Mouse (Mus musculus): ENCODE measurements around the gene Prrt2. TPM values are rescaled to one million over a fixed set of nuclear protein-coding genes. Genes with fewer than 3 reads are reported as not detected.

The Prrt2 gene
- 86.8 and 193 TPM in 2 replicates for polyA plus RNA-seq (2021; fragmentation: Nextera tagmentation)
- long read RNA-seq, experiment 1, transcript Prrt2-201 (4 exons, 2,501 nt) = major isoform, 82 of 117 reads
- long read RNA-seq, experiment 1, partial matches to known transcripts = 27 of 117 reads
- long read RNA-seq, experiment 1, other reads (novel, unspliced or antisense) = 8 of 117 reads
- long read RNA-seq, experiment 2, transcript Prrt2-201 (4 exons, 2,501 nt) = major isoform, 9 of 46 reads
- long read RNA-seq, experiment 2, partial matches to known transcripts = 13 of 46 reads
- long read RNA-seq, experiment 2, other reads (novel, unspliced or antisense) = 24 of 46 reads

GRCm38 (mm10) chr7:127020901-127021562 is at the start of gene Prrt2, which contains the start of gene Gm42742:
Gene Prrt2 (minus strand): TSS chr7:127021211.
Gene Gm42742 (minus strand): TSS chr7:127021097.

DNA sequence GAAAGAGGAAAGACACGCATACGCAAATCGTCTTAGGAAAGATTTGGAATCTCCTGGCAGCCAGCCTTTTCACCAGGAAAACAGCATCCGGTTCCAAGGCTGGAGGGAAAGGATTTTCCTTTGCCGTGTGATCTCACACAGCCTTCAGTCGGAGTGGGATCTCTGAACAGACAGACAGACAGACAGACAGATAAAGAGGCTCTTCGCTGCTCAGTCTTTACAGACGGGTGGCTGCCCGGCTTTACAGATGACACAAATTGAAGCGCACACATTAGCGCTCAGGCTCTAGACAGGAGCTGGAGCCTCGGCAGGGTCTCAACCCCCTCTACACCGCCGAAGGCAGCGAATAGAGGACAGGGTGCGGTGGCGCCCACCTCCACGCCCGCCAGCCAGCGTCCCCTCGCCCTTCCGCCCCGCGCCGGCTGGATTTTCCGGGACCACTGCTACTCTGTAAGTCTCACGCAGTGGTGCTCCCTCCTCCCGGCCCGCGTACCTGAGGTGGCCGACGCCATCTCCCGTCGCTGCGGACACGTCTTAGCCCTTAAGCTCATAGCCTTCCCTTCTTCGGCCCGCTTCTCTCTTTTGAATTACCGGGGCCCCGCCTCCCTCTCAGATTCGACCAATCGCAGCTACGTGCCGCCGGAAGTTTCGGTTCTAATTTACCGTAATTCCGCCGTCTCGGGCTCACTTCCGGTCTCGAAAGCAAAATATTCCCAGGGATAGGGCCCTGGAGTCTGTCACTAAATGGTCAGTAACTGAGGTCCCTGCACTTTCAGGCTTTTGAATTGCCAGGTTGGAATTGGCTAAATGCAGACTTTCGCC is 21.1 kb upstream of the Prrt2 start, which contains the start of gene Kif22:
Kif22 (minus strand) TSS at position 621 of the 822 bp plus-strand sequence.

DNA sequence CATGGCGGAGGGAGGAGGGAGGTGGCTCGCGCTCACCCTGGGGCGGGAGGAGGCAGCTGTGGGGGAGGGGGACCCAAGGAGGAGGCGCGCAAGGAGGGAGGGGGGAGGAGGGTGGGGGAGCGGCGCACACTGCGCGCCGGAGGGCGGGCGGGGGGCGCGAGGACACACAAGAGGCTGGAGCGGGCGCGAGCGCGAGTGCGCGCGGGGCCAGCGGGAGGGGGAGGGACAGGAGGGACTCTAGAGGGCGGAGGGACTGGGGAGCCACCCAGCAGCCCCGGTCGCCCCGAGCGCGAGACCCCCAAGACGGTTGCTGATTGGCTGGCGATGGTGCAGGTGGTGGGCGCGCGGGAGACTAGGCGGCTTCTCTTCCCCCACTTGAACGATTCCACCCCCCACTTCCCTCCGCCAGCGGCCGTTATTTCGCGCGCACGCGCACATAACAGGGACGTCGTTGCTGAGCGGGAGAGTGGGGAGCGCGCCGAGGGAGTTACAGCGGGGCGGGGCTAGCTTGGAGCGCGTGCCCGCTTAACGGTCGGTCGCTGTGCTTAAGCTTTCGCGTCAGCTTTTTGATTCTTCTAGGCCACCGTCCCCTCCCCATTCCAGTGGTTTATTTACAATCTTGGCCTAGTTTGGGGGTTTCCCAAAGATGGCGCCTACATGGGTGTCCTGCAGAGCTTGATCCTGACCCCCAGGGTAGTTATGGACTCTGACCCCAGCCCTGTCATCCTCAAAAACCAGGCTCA is 6.1 kb upstream of the Prrt2 start, which contains the start of gene Maz:
Maz (minus strand) TSS at position 54 of the 743 bp plus-strand sequence.

DNA sequence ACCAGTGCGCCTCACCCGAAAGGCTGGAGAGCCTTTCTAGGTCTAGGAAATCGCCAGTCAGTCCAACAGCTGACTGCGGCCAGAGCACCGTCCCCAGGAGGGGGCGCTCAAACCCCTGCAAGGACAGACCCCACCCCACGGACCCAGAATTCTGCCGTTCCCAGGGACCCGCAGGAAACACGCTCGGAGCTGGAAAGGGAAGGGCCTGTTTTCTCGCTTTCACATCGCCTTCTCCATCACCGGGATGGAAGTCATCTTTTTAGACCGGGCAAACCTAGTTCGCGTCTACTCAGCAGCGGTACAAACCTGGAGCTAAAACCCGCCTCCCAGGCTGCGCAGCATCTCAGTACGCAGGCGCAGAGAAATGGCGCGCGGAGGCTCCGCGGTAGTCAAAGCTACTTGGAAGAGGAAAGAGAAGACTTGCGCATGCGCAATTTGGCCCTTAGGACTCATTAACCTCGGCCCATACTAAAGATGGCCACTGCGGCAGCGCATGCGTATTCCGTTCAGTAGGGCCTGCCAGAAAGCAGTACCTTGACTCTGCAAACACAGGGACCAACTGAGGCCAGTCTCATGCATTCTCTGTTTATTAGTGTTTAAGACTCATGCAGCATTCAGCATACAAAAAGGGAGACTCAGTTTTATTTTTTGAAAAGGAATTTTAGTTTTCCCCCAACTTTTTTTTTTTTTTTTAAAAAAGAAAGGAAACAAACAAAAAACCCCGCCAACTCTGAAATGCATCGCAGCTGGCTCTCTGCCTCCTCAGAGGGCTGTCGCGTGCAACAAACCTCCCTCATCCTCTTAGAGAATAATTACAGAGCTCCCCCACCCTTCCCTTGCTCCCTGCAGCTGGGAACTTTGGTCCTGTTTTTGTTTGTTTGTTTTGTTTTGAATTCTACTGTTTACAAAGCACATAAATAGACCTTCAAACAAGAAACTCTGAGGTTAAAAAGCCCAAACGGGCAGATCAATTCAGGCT is 3.8 kb downstream of the Prrt2 start, which contains the start of gene Pagr1a:
Pagr1a (minus strand) TSS at position 382 of the 979 bp plus-strand sequence.

GRCm38 (mm10) chr7:127016481-127016485 is 4.7 kb downstream of the Prrt2 start, which contains the start of gene Pagr1b:
Gene Pagr1b (minus strand): TSS chr7:127016484.

DNA sequence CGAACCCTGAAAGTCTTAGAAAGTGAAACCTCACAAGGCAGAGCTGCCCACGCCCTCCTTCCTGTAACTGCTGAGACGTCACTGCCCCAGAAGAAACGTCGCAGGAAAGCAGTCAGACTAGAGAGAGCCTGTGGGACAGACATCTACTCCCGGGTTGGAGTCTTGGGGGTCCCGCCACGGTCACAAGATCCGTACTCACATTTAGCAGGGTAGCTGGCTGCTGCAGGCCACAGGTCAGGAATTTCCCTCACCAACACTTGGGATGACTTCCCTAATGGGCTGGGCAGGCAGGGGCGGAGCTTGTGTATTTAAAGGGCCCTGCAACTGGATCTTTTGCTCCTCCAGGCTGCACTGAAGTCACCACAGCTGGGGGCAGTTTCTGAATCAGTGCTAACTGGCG is 6.7 kb downstream of the Prrt2 start, which contains the start of gene Mvp:
Mvp (minus strand) TSS at position 302 of the 400 bp plus-strand sequence.

DNA sequence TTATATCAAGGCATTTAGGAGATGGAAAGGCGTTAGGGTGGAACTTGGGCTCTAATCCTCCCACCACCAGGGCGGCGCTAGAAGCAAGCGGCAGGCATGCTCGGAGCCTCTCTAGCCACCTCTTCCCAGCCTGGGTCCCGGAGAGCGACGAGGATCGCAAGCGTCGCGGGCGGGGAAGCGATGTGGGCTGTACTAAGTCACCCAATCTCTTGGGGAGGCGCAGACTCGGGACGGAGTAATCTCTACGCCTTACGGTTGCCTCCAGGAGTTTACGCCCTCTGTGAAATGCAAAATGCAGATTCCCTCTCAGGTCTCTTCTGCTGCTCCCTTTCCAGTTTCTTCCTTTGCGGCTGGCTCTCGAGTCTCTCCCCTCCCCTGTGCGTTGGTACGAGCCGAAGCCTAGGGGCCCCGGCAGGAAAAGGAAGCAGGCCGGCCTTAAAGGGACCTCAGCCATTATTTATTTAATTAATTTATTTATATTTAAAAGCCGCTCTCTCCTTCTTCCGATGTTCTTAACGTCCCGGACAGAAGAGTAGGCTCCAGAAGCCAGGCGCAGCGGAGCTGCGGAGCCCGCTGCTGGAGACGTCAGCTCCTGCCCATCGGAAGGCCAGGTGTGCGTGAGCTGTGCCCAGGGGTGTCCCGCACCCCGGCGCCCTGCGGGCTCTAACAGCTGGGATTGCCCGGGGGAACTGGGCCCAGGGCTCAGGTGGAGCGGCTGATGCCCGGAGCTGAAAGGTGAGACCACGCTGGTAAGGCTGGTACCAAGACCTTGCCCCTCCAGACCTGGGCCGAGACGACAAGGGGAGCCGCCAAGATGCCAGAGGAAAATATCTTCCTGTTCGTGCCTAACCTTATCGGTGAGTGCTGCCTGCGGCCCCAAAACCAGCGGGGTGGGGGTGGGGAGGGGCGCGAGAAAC is 44.8 kb downstream of the Prrt2 start, which contains the start of gene Cdiptos:
Cdiptos (minus strand) TSS at position 149 of the 917 bp plus-strand sequence.

GRCm38 (mm10) chr7:126975893-126975949 is 45.3 kb downstream of the Prrt2 start, which contains the start of gene Cdipt:
Gene Cdipt (plus strand): TSS chr7:126975914.

Other genes starting within 250 kb of the Prrt2 start
- gene Ypel3, start 244.3 kb downstream of the Prrt2 start, polyA plus RNA-seq (2021; fragmentation: Nextera tagmentation) = 119 and 625 TPM in 2 replicates
- gene Tbx6, start 239.7 kb downstream of the Prrt2 start, polyA plus RNA-seq (2021; fragmentation: Nextera tagmentation) = 0.20 TPM in 1 of 2 replicates, not detected in the other
- 53.5 and 61.0 TPM in 2 replicates for gene Ppp4c, start 228.7 kb downstream of the Prrt2 start, polyA plus RNA-seq (2021; fragmentation: Nextera tagmentation)
- gene Fam57b, start 223.5 kb downstream of the Prrt2 start, polyA plus RNA-seq (2021; fragmentation: Nextera tagmentation) = 5.9 and 8.8 TPM in 2 replicates
- 1.2 and 2.7 TPM in 2 replicates for gene 4930451I11Rik, start 189.6 kb downstream of the Prrt2 start, polyA plus RNA-seq (2021; fragmentation: Nextera tagmentation)
- gene Doc2a, start 173.8 kb downstream of the Prrt2 start, polyA plus RNA-seq (2021; fragmentation: Nextera tagmentation) = 14.1 and 30.1 TPM in 2 replicates
- 3.4 and 4.3 TPM in 2 replicates for gene Hirip3, start 159.2 kb downstream of the Prrt2 start, polyA plus RNA-seq (2021; fragmentation: Nextera tagmentation)
- gene Ino80e, start 158.8 kb downstream of the Prrt2 start, polyA plus RNA-seq (2021; fragmentation: Nextera tagmentation) = 44.1 and 57.6 TPM in 2 replicates
- gene Taok2, start 136.5 kb downstream of the Prrt2 start, polyA plus RNA-seq (2021; fragmentation: Nextera tagmentation) = 9.7 and 10.8 TPM in 2 replicates
- gene Tmem219, start 98.3 kb downstream of the Prrt2 start, polyA plus RNA-seq (2021; fragmentation: Nextera tagmentation) = 30.6 and 32.0 TPM in 2 replicates
- 260 and 277 TPM in 2 replicates for gene Kctd13, start 92.3 kb downstream of the Prrt2 start, polyA plus RNA-seq (2021; fragmentation: Nextera tagmentation)
- gene Asphd1, start 71.6 kb downstream of the Prrt2 start, polyA plus RNA-seq (2021; fragmentation: Nextera tagmentation) = 11.2 and 13.6 TPM in 2 replicates
- 68.2 and 74.7 TPM in 2 replicates for gene Sez6l2, start 70.6 kb downstream of the Prrt2 start, polyA plus RNA-seq (2021; fragmentation: Nextera tagmentation)
- 223 and 227 TPM in 2 replicates for gene Cdipt, start 45.3 kb downstream of the Prrt2 start, polyA plus RNA-seq (2021; fragmentation: Nextera tagmentation)
- gene Cdiptos, start 45.1 kb downstream of the Prrt2 start, polyA plus RNA-seq (2021; fragmentation: Nextera tagmentation) = 0.32 and 0.79 TPM in 2 replicates
- gene Mvp, start 6.6 kb downstream of the Prrt2 start, polyA plus RNA-seq (2021; fragmentation: Nextera tagmentation) = 3.3 and 3.4 TPM in 2 replicates
- 0.64 TPM in 1 of 2 replicates, not detected in the other for gene Pagr1b, start 4.7 kb downstream of the Prrt2 start, polyA plus RNA-seq (2021; fragmentation: Nextera tagmentation)
- gene Pagr1a, start 3.9 kb downstream of the Prrt2 start, polyA plus RNA-seq (2021; fragmentation: Nextera tagmentation) = 3.0 and 33.4 TPM in 2 replicates
- 19.0 and 44.2 TPM in 2 replicates for gene Gm42742, start 114 bp downstream of the Prrt2 start, polyA plus RNA-seq (2021; fragmentation: Nextera tagmentation)
- gene Maz, start 5.8 kb upstream of the Prrt2 start, polyA plus RNA-seq (2021; fragmentation: Nextera tagmentation) = 6.6 and 36.1 TPM in 2 replicates
- 18.0 and 24.4 TPM in 2 replicates for gene Kif22, start 21.3 kb upstream of the Prrt2 start, polyA plus RNA-seq (2021; fragmentation: Nextera tagmentation)
- gene Zg16, start 66.1 kb upstream of the Prrt2 start, polyA plus RNA-seq (2021; fragmentation: Nextera tagmentation) = not detected in 2 replicates
- gene AI467606, start 70.1 kb upstream of the Prrt2 start, polyA plus RNA-seq (2021; fragmentation: Nextera tagmentation) = 1.2 and 2.1 TPM in 2 replicates
- gene Qprt, start 101.0 kb upstream of the Prrt2 start, polyA plus RNA-seq (2021; fragmentation: Nextera tagmentation) = 0.47 and 0.55 TPM in 2 replicates
- gene Spn, start 116.6 kb upstream of the Prrt2 start, polyA plus RNA-seq (2021; fragmentation: Nextera tagmentation) = not detected in 2 replicates
- 37.9 and 38.1 TPM in 2 replicates for gene Cd2bp2, start 174.8 kb upstream of the Prrt2 start, polyA plus RNA-seq (2021; fragmentation: Nextera tagmentation)
- 7.9 and 14.4 TPM in 2 replicates for gene Tbc1d10b, start 187.3 kb upstream of the Prrt2 start, polyA plus RNA-seq (2021; fragmentation: Nextera tagmentation)
- gene Mylpf, start 187.7 kb upstream of the Prrt2 start, polyA plus RNA-seq (2021; fragmentation: Nextera tagmentation) = 5.7 and 6.5 TPM in 2 replicates
- 12.5 and 13.0 TPM in 2 replicates for gene Zfp553, start 211.8 kb upstream of the Prrt2 start, polyA plus RNA-seq (2021; fragmentation: Nextera tagmentation)
- 1.8 and 3.0 TPM in 2 replicates for gene Sept1, start 211.9 kb upstream of the Prrt2 start, polyA plus RNA-seq (2021; fragmentation: Nextera tagmentation)
- 64.9 and 90.1 TPM in 2 replicates for gene Zfp771, start 223.1 kb upstream of the Prrt2 start, polyA plus RNA-seq (2021; fragmentation: Nextera tagmentation)
- gene Dctpp1, start 239.5 kb upstream of the Prrt2 start, polyA plus RNA-seq (2021; fragmentation: Nextera tagmentation) = 79.8 and 81.4 TPM in 2 replicates

All from left cerebral cortex, adult 6 months (tissue).